Mouse (Mus musculus): ENCODE measurements at regions not wholly inside any gene's neighbourhood (a gene's known extent, or its start where the extent isn't known, plus 50 kb on each side); places are given as distances from the start of the nearest gene placed in this dataset.
A peak's percentile ranks its signal among the peaks of the same experiment; 100 is the strongest.

- H3K36me3 ChIP-seq (ENCODE audit: insufficient read depth, low read length): no peaks in the 10 kb centered on the region
- H3K9ac ChIP-seq (replicated peaks; ENCODE audit: low read depth): no peak overlapping the region
- H3K27me3 ChIP-seq (replicated peaks; ENCODE audit: insufficient read depth, low read length): no peaks in the 10 kb centered on the region
- no peak overlapping the region for H3K4me2 ChIP-seq (replicated peaks; ENCODE audit: low read depth, low read length)
- DNase-seq (ENCODE audit: low spot score) (no peak), ATAC-seq (no peak)
- no peaks in the 10 kb centered on the region for H3K9me3 ChIP-seq (ENCODE audit: low read length)
- H3K27ac ChIP-seq (ENCODE audit: low read length): no peak overlapping the region
- WGBS: 54% methylated on average over 6 of the region's 6 CpGs
- TF ChIP-seq EP300 (IDR thresholded peaks at IDR 0.05): no peak
- no peak overlapping the region for H3K4me3 ChIP-seq (ENCODE audit: low read depth, low read length)
- no peaks in the 10 kb centered on the region for H3K4me1 ChIP-seq (ENCODE audit: insufficient read depth, low read depth, low read length)
Observed at GRCm38 (mm10) chr15:52095629-52096190, 1789.0 kb upstream of the Gm7489 start.

- H3K9me3 ChIP-seq (ENCODE audit: low read length): no peaks in the 10 kb centered on the region
- H3K27me3 ChIP-seq (replicated peaks; ENCODE audit: insufficient read depth, low read length): no peaks in the 10 kb centered on the region
- no peak for DNase-seq (ENCODE audit: low spot score)
- no peak overlapping the region for H3K9ac ChIP-seq (replicated peaks; ENCODE audit: low read depth)
- 92% methylated on average over 2 of the region's 2 CpGs for WGBS
- H3K27ac ChIP-seq (ENCODE audit: low read length): no peak overlapping the region
- TF ChIP-seq EP300 (IDR thresholded peaks at IDR 0.05): no peak
- no peak for TF ChIP-seq CTCF (IDR thresholded peaks at IDR 0.05)
- ATAC-seq: no peak
- no peaks in the 10 kb centered on the region for H3K4me1 ChIP-seq (ENCODE audit: insufficient read depth, low read depth, low read length)
- H3K36me3 ChIP-seq (ENCODE audit: insufficient read depth, low read length): no peaks in the 10 kb centered on the region
- no peak overlapping the region for H3K4me3 ChIP-seq (ENCODE audit: low read depth, low read length)
- no peak overlapping the region for H3K4me2 ChIP-seq (replicated peaks; ENCODE audit: low read depth, low read length)
Observed at GRCm38 (mm10) chr15:52108761-52109160, 1775.9 kb upstream of the Gm7489 start.

- Histone ChIP-seq H3K4me3 (ENCODE audit: low read depth, low read length) (no peak overlapping the region), H3K9ac (replicated peaks; ENCODE audit: low read depth) (no peak overlapping the region), H3K27me3 (replicated peaks; ENCODE audit: insufficient read depth, low read length) (no peaks in the 10 kb centered on the region), H3K27ac (ENCODE audit: low read length) (no peak overlapping the region), H3K4me2 (replicated peaks; ENCODE audit: low read depth, low read length) (no peak overlapping the region), H3K4me1 (ENCODE audit: insufficient read depth, low read depth, low read length) (no peaks in the 10 kb centered on the region), H3K36me3 (ENCODE audit: insufficient read depth, low read length) (no peaks in the 10 kb centered on the region), H3K9me3 (ENCODE audit: low read length) (no peaks in the 10 kb centered on the region)
- TF ChIP-seq CTCF (IDR thresholded peaks at IDR 0.05): no peak
- TF ChIP-seq EP300 (IDR thresholded peaks at IDR 0.05): no peak
- no peak for DNase-seq (ENCODE audit: low spot score)
- no peak for ATAC-seq
- WGBS: 42% methylated on average over 2 of the region's 2 CpGs
Observed at GRCm38 (mm10) chr15:52114368-52115036, 1770.2 kb upstream of the Gm7489 start.

GRCm38 (mm10) chr15:52136693-52137092 is 1748.0 kb upstream of the Gm7489 start:
- ATAC-seq: no peak
- no peaks in the 10 kb centered on the region for H3K36me3 ChIP-seq (ENCODE audit: insufficient read depth, low read length)

GRCm38 (mm10) chr15:52153421-52153820 is 1731.3 kb upstream of the Gm7489 start:
- no peak overlapping the region for H3K4me3 ChIP-seq (ENCODE audit: low read depth, low read length)
- no peaks in the 10 kb centered on the region for H3K27me3 ChIP-seq (replicated peaks; ENCODE audit: insufficient read depth, low read length)
- no peak overlapping the region for H3K4me2 ChIP-seq (replicated peaks; ENCODE audit: low read depth, low read length)
- no peak overlapping the region for H3K9ac ChIP-seq (replicated peaks; ENCODE audit: low read depth)
- DNase-seq (ENCODE audit: low spot score) (peak; percentile 53), ATAC-seq (no peak; the same call in 1 of the 2 replicates)
- 21% methylated on average over 5 of the region's 5 CpGs for WGBS
- H3K9me3 ChIP-seq (ENCODE audit: low read length): no peaks in the 10 kb centered on the region
- no peaks in the 10 kb centered on the region for H3K4me1 ChIP-seq (ENCODE audit: insufficient read depth, low read depth, low read length)
- TF ChIP-seq CTCF (IDR thresholded peaks at IDR 0.05): peak; percentile 79
- TF ChIP-seq EP300 (IDR thresholded peaks at IDR 0.05): no peak
- no peak overlapping the region for H3K27ac ChIP-seq (ENCODE audit: low read length)
- no peaks in the 10 kb centered on the region for H3K36me3 ChIP-seq (ENCODE audit: insufficient read depth, low read length)

More at GRCm38 (mm10) chr15:52136693-52137092, 1748.0 kb upstream of the Gm7489 start:
- Histone ChIP-seq H3K27me3 (replicated peaks; ENCODE audit: insufficient read depth, low read length) (no peaks in the 10 kb centered on the region), H3K27ac (ENCODE audit: low read length) (no peak overlapping the region), H3K4me2 (replicated peaks; ENCODE audit: low read depth, low read length) (no peak overlapping the region), H3K9me3 (ENCODE audit: low read length) (no peaks in the 10 kb centered on the region), H3K4me3 (ENCODE audit: low read depth, low read length) (no peak overlapping the region), H3K4me1 (ENCODE audit: insufficient read depth, low read depth, low read length) (no peaks in the 10 kb centered on the region), H3K9ac (replicated peaks; ENCODE audit: low read depth) (no peak overlapping the region)
- TF ChIP-seq EP300 (IDR thresholded peaks at IDR 0.05): no peak
- no peak for TF ChIP-seq CTCF (IDR thresholded peaks at IDR 0.05)
- DNase-seq (ENCODE audit: low spot score): no peak
- 71% methylated on average over 3 of the region's 3 CpGs for WGBS

GRCm38 (mm10) chr15:52155784-52156183 is 1728.9 kb upstream of the Gm7489 start:
- H3K27ac ChIP-seq (ENCODE audit: low read length): no peak overlapping the region
- no peaks in the 10 kb centered on the region for H3K36me3 ChIP-seq (ENCODE audit: insufficient read depth, low read length)
- DNase-seq (ENCODE audit: low spot score) (no peak), ATAC-seq (no peak)
- H3K27me3 ChIP-seq (replicated peaks; ENCODE audit: insufficient read depth, low read length): no peaks in the 10 kb centered on the region
- 71% methylated on average over 1 of the region's 1 CpGs for WGBS
- H3K9me3 ChIP-seq (ENCODE audit: low read length): no peaks in the 10 kb centered on the region
- no peak overlapping the region for H3K9ac ChIP-seq (replicated peaks; ENCODE audit: low read depth)
- no peaks in the 10 kb centered on the region for H3K4me1 ChIP-seq (ENCODE audit: insufficient read depth, low read depth, low read length)
- no peak overlapping the region for H3K4me3 ChIP-seq (ENCODE audit: low read depth, low read length)
- H3K4me2 ChIP-seq (replicated peaks; ENCODE audit: low read depth, low read length): no peak overlapping the region
- no peak for TF ChIP-seq CTCF (IDR thresholded peaks at IDR 0.05)
